Mouse (Mus musculus): ENCODE results near the gene Shisa6. TPM values are rescaled to one million over a fixed set of nuclear protein-coding genes. Genes with fewer than 3 reads are reported as not detected.
"Not testable (repeated sequence)": the region's sequence is repeated elsewhere in the genome, so short reads cannot be mapped to it uniquely, and the experiment has no call there.

Shisa6 gene
- polyA plus RNA-seq, 3 experiments from 2014 or later: not detected

DNA sequence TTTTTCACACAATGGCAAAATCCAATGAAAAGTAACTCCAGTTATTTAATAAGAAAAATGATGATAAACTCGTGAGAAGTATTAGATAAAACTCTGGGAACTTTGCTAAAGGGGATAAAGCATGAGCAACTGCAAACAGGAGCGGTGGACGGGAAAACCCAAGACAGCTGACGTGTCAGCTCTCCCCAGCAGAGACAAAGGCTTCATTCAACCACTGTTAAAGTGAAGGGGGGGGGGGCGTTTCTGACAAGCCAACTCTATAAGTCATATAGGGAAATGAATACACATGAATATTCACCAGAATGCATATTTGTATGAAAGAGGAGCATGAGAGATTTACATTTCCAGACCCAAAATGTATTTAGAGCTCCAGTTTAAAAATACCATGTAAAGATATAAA lies 83.1 kb downstream of the Shisa6 start:
- no peak for ATAC-seq

DNA sequence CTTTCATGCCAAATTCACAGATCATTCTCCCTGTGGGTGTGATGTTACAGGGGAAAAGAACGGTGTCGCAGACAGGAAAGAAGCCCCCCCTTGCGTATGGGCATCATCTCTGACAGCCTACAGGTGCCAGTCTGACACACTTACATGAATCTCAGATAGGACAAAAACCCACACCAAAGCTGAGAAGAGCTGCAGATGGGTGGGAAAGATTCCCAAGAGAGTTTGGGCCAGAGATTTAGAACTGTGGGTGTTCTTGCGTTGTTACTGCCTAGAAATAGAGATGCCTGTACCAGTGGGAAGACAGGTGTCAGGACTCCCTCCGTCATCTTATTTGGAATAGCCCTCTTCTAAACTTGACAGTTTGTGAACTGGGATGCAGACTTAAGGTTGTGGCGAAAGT lies 99.6 kb downstream of the Shisa6 start:
- no peak for ATAC-seq

- ATAC-seq: no peak
These were observed 107.5 kb downstream of the Shisa6 start for GRCm38 (mm10) chr11:66418216-66418615.

DNA sequence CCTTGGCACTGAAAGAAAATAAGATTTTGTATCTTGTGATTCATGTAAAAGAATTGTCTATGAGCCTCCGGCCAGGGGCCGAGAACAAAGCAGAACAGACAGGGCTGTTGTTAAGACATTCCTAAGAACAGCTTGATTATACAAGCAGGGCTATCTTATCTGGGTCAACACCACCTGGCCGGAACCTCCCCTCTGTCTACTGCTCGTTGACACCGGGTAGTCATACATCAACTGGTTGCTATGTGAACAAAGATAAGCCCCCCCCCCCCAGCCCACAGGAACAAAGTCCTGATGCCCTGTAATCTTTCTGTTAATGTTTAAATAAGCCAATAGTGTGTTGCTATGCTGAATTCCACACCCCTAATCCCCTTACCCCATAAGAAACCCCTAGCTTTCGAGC lies 117.0 kb downstream of the Shisa6 start:
- ATAC-seq: not testable (repeated sequence)

- ATAC-seq: no peak
These were observed 125.7 kb downstream of the Shisa6 start for GRCm38 (mm10) chr11:66400036-66400435.

DNA sequence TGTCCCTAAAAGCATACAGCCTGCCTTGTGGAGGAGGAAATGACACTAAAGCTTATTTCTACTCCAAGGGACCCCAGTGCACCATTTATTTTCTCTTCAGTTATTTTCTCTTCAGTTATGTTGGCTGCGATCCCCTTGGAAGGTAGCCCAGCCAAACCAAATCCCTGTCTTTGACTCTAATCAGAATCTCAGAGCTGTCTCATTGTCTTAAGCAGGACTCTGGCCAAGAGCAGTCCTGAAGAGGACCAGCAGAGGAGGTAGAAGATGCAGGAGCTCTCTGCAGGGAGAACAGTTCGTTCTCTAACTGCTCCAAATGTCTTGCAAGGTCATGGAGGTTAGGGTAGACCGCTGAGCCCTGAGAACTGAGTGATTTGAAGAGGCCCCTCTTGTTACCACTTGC lies 138.2 kb downstream of the Shisa6 start:
- ATAC-seq: no peak

- ATAC-seq: no peak
These were observed 154.0 kb downstream of the Shisa6 start for GRCm38 (mm10) chr11:66371796-66372195.

- no peak for ATAC-seq
These were observed 156.0 kb downstream of the Shisa6 start for GRCm38 (mm10) chr11:66369764-66370163.

DNA sequence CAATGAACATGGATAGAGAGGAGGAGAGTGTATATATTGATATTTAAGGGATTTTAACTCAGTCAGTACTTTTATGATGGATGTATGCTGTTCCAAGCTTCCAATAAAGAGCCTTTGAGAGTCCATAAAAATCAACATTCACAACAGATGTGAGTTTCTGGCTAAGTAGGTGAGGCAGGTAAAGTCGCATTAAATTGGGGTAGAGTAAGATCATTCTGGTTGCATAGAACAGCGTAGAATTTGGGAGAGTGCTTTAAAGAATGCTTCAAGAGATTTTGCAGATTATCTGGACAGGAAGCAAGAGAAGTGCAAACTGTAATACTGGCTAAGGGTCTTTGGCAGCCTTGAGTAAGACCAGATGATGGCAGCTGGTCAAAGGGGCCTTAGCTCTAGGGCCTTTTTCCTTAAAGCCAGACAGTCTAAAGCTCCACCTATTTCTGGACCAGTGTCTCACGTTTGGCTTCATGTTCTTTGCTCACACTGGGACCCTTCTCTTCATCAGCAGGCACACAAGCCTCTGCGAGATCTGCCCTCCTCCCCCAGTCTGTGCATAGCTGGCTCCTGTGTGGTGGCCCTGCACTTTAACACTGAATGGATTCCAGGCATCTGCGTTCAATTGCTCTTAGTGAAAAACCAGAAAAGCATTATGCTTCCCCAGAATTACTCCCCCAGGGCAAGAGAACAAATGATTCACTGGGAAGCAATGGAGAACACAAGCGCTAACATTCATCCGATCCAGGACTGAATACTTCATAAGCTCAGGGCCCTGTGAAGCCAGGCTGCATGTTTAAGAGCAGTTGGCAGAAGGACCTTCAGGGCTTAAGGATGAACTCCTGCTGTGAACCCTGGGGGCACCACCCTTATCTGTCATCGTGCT lies 158.7 kb downstream of the Shisa6 start:
- no peak for ATAC-seq

GRCm38 (mm10) chr11:66359811-66360210 lies 166.0 kb downstream of the Shisa6 start:
- ATAC-seq: no peak

DNA sequence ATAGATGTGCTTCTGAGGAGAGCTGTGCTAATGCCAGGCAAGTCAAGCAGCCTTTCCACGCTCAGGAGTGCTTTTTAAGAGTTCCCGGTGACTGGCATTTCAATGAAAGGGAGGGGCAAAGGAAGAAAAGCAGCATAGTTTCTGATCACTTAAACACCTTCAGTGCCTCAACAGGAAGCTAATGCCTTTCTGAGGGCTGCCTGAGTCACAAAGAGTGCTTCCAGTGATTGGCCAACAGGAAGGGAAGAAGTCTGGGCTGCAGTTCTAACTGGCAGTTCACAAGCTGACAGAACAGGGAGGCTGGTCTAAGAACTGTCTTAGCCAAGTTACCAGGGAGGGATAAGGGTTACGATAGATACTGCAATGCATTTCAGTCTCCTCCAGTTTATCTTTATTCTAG lies 180.9 kb downstream of the Shisa6 start:
- no peak for ATAC-seq

GRCm38 (mm10) chr11:66336313-66336712 lies 189.5 kb downstream of the Shisa6 start:
- ATAC-seq: no peak

GRCm38 (mm10) chr11:66312764-66313163 lies 213.0 kb downstream of the Shisa6 start:
- no peak for ATAC-seq

DNA sequence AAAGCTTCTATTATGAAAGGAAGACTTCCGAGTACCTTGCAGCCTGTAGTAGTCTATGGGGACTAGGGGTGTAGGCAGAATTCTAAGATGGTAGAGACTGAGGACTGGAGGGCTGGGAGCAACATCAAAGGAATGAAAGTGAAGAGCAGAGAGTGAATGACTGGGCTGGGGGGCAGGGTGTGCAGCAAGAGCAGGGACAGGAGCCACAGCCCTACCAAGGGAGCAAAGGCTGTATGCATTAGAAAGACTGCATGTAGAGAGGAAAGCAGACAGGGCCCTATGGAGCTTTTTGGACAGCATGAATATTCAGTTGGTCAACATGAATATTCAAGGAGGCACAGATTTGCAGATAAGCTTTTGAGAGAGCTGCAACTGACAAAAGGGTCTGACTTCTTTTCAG lies 221.4 kb downstream of the Shisa6 start:
- ATAC-seq: no peak

DNA sequence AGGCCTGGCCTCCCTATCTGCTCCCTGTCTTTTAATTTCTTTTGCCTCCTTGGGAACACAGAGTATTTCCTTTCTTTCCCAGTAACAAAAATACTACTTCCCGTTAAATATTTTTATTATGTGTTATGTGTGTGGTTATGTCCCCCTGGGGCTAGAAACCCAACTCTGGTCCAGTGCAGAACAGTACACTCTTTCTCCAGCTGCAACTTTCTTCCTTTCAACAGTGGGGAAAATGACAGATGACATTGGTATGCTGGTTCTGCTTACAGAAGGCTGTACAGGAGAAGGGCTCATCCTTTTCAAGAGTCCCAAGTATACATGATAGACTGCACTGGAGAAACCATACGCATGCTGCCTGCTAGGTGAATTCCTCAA lies 251.1 kb downstream of the Shisa6 start:
- ATAC-seq: no peak

GRCm38 (mm10) chr11:66273904-66274706 lies 251.7 kb downstream of the Shisa6 start:
- ATAC-seq: no peak

DNA sequence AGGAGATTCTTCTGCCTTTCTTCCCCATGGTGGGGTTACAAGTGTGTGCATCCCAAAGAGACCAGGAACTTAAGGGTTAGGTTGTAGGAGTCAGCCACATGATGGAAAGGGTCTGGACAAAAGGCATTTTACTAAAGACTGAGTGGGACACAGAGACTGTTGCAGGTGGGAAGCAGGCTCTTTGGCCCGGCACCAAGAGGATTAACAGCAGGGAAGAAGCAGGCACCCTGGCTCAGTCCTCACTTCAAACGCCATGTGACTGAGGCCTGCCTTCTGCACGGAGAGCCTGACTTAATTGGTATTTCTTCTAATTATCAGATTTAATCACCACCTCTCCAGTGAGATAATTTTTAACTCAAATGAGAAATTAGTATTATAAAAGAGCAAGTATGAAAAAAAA lies 258.7 kb downstream of the Shisa6 start:
- ATAC-seq: no peak

- ATAC-seq: no peak
These were observed 260.3 kb downstream of the Shisa6 start for GRCm38 (mm10) chr11:66265336-66265990.

GRCm38 (mm10) chr11:66260205-66260604 lies 265.6 kb downstream of the Shisa6 start:
- ATAC-seq: no peak

DNA sequence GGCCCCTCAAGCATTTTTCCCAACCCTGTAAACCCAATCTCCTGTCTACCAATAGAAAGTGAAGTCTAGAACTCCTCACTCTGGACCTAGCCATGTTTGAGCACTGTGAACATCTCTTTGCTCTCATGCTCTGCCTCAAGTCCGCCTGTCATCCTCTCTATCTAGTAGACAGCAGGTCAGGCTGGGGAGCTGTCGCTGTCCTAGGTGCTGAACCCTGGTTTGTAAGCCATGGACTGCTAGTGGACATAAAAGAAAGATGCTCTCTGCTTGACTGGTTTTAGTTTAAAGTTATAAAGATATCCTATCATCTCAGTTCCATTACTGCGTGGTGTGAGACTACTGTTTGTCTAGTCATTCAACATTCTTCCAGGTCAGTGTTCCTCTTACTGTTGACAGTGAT lies 266.9 kb downstream of the Shisa6 start:
- ATAC-seq: no peak

GRCm38 (mm10) chr11:66247115-66247514 lies 278.6 kb downstream of the Shisa6 start:
- ATAC-seq: no peak

GRCm38 (mm10) chr11:66236557-66236956 lies 289.2 kb downstream of the Shisa6 start:
- ATAC-seq: no peak

DNA sequence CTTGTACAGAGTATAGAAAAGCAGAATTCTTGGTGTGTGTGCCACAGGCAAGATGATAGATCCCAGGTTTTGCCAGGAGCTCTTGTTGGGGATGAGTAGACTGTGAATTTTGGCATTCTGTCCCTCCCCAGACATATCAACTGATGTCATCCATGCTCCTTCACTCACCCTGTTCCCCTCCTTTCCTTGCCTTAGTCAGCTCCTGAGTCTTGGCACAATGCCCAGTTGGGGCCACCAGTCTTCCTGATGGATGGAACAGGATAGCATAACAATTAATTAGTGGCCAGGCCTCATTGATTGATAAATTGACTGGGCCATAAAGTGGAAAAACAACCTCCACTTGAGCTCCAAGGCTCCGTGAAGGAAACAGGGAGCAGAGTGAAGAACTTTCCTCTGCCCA lies 292.9 kb downstream of the Shisa6 start:
- no peak for ATAC-seq

All from inflammation-experienced regulatory T-cells, adult 6 months (primary cell).